Mouse (Mus musculus) bone marrow, adult 2 months (tissue): ENCODE data around the gene Cd200.

Experiments used
- CTCF ChIP-seq: fragments of 200-500 bp; IDR thresholded peaks from 2 replicates; pipeline ENCODE4 v1.5.1; 2011; ENCODE audit warnings: low read length, control low read depth; ENCODE audit not compliant: control insufficient read depth, insufficient read depth
- POLR2A ChIP-seq: fragments of 200-500 bp; IDR thresholded peaks from 2 replicates; pipeline ENCODE4 v1.6.1; 2011; ENCODE audit warnings: low read depth, mild to moderate bottlenecking, control low read depth, low read length, borderline replicate concordance; ENCODE audit not compliant: control insufficient read depth

DNA sequence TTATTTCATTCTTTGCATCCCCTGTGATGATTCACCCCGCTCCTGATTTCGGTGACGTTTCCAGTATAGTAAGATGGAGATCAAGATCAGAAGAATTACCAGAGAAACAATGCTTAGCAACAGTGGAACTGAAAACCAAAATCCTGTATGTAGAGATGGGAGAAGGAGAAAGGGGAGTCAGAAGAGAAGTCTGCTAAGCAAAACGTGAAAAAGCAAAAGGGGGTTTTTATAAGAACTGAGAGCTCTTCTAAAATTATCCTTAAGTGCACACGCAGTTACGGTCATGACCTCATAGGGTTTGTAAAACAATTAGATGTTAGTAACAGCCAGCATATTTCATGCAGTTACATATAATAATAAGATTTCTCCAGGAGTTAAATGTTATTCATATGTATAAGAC lies 16.6 kb downstream of the Cd200 start:
- TF ChIP-seq CTCF (no peak), POLR2A (no peak)
